Mouse (Mus musculus) Muller cell, postnatal 12 days (primary cell): ENCODE measurements at regions not wholly inside any gene's neighbourhood (a gene's known extent, or its start where the extent isn't known, plus 50 kb on each side); places are given as distances from the start of the nearest gene placed in this dataset.

Source experiments
- DNase-seq: peaks from one replicate; pipeline ENCODE4 v3.0.0-alpha.2; 2015; ENCODE audit errors: inconsistent ontology term

GRCm38 (mm10) chr17:44419405-44419729 lies 231.0 kb downstream of the Clic5 start:
- DNase-seq = no peak

- DNase-seq = no peak
Observed at GRCm38 (mm10) chr17:44420098-44421070, 232.0 kb downstream of the Clic5 start.

- no peak for DNase-seq
Observed at GRCm38 (mm10) chr17:44422161-44422560, 233.8 kb downstream of the Clic5 start.

GRCm38 (mm10) chr17:44422865-44423264 lies 234.5 kb downstream of the Clic5 start:
- DNase-seq = no peak

- no peak for DNase-seq
Observed at GRCm38 (mm10) chr17:44423471-44423985, 235.1 kb downstream of the Clic5 start.

GRCm38 (mm10) chr17:44432524-44433295 lies 244.3 kb downstream of the Clic5 start:
- no peak for DNase-seq

GRCm38 (mm10) chr17:44433296-44433653 lies 244.9 kb downstream of the Clic5 start:
- no peak for DNase-seq

GRCm38 (mm10) chr17:44436536-44437043 lies 248.2 kb downstream of the Clic5 start:
- DNase-seq = no peak

GRCm38 (mm10) chr17:44438526-44438925 lies 250.1 kb downstream of the Clic5 start:
- DNase-seq = peak; percentile 50

- DNase-seq = no peak
Observed at GRCm38 (mm10) chr17:44443460-44443859, 255.1 kb downstream of the Clic5 start.

GRCm38 (mm10) chr17:44445361-44445760 lies 257.0 kb downstream of the Clic5 start:
- no peak for DNase-seq
